26 mouse cellular contexts compared by ENCODE assay signal in genomic region chr11:105144084-105144483, GRCm38 (mm10). TPM values are rescaled to one million over a fixed set of nuclear protein-coding genes. Genes with fewer than 3 reads are reported as not detected.
"Had no signal": no experiment of that assay in that cellular context is flagged by ENCODE, and none has a peak within 500 bp of the region (broad histone marks: within the 10 kb centered on the region; RNA-seq: fewer than 3 reads in every experiment).

No protein-coding gene starts in this region.

- ATAC-seq: intestine, embryonic 15.5 days; midbrain, embryonic 15.5 days had no signal

- H3K27ac ChIP-seq: intestine, embryonic 15.5 days; kidney, embryonic 15.5 days; limb, embryonic 12.5 days; limb, embryonic 15.5 days; midbrain, embryonic 12.5 days; midbrain, embryonic 15.5 days; neural tube, embryonic 12.5 days; neural tube, embryonic 15.5 days had no signal

- H3K9ac ChIP-seq: intestine, embryonic 15.5 days; kidney, embryonic 15.5 days; limb, embryonic 12.5 days; limb, embryonic 15.5 days; midbrain, embryonic 12.5 days; midbrain, embryonic 15.5 days; neural tube, embryonic 12.5 days; neural tube, embryonic 15.5 days had no signal

- H3K4me1 ChIP-seq: intestine, embryonic 15.5 days; limb, embryonic 12.5 days; limb, embryonic 15.5 days; midbrain, embryonic 12.5 days; midbrain, embryonic 15.5 days; neural tube, embryonic 12.5 days; neural tube, embryonic 15.5 days had no signal

- H3K9me3 ChIP-seq: intestine, embryonic 15.5 days; kidney, embryonic 15.5 days; limb, embryonic 12.5 days; limb, embryonic 15.5 days; midbrain, embryonic 12.5 days; midbrain, embryonic 15.5 days; neural tube, embryonic 12.5 days; neural tube, embryonic 15.5 days had no signal

- H3K4me3 ChIP-seq: intestine, embryonic 15.5 days; kidney, embryonic 15.5 days; limb, embryonic 12.5 days; limb, embryonic 15.5 days; midbrain, embryonic 12.5 days; midbrain, embryonic 15.5 days; neural tube, embryonic 12.5 days; neural tube, embryonic 15.5 days had no signal

- H3K27me3 ChIP-seq: intestine, embryonic 15.5 days; kidney, embryonic 15.5 days; limb, embryonic 15.5 days; midbrain, embryonic 12.5 days; midbrain, embryonic 15.5 days; neural tube, embryonic 12.5 days; neural tube, embryonic 15.5 days had no signal

- DNase-seq: kidney, adult 11 months; kidney, adult 8-10 months; left cerebral cortex, postnatal 4 days; lung, adult 2 months; lung, postnatal 14 days; right cerebral cortex, adult 18-20 months; right cerebral cortex, postnatal 14 days; right cerebral cortex, postnatal 4 days; thymus, adult 2 months; thymus, postnatal 14 days; thymus, postnatal 4 days had no signal

- H3K4me2 ChIP-seq: intestine, embryonic 15.5 days; kidney, embryonic 15.5 days; limb, embryonic 12.5 days; limb, embryonic 15.5 days; midbrain, embryonic 12.5 days; midbrain, embryonic 15.5 days; neural tube, embryonic 12.5 days; neural tube, embryonic 15.5 days had no signal

RNA-seq across cellular contexts. Expression of gene Gm10842, which starts 2.6 kb away (rescaled TPM):
- total RNA-seq: layer of hippocampus, postnatal 14 days; left cerebral cortex, adult 8-10 months; left cerebral cortex, postnatal 14 days; left cerebral cortex, postnatal 4 days; megakaryocyte progenitor cell, adult 5-6 weeks had no signal
- polyA plus RNA-seq: intestine, embryonic 15.5 days; kidney, embryonic 15.5 days; limb, embryonic 12.5 days; limb, embryonic 15.5 days; lung, adult 2 months; lung, embryonic 16.5 days; midbrain, embryonic 12.5 days; midbrain, embryonic 15.5 days; neural tube, embryonic 12.5 days; neural tube, embryonic 15.5 days; stomach, embryonic 14.5 days; testis, adult 2 months; thymus, adult 2 months had no signal
